Mouse (Mus musculus): ENCODE measurements around the gene Cgnl1. TPM values are rescaled to one million over a fixed set of nuclear protein-coding genes. Genes with fewer than 3 reads are reported as not detected.

The Cgnl1 gene
- polyA plus RNA-seq, 1 experiment, result 3.9 TPM

GRCm38 (mm10) chr9:71799598-71799997, 28.2 kb upstream of the Cgnl1 start:
- H3K36me3 ChIP-seq (ENCODE audit: control insufficient read depth, insufficient read depth, low read length), result no peaks in the 10 kb centered on the region
- DNase-seq (ENCODE audit: low read depth in 1 of 2, low spot score in 2 of 2), result no peak
- TF ChIP-seq CTCF (IDR thresholded peaks at IDR 0.05; ENCODE audit: extremely low read depth, insufficient read depth, insufficient read length, insufficient replicate concordance) (no peak), POLR2A (IDR thresholded peaks at IDR 0.05; ENCODE audit: low read depth, low read length) (no peak)
- H3K4me3 ChIP-seq (ENCODE audit: extremely low read depth, insufficient read depth, insufficient read length), result no peak overlapping the region
- H3K4me1 ChIP-seq (ENCODE audit: control insufficient read depth, insufficient read depth, insufficient read length), result no peaks in the 10 kb centered on the region
- H3K27me3 ChIP-seq (ENCODE audit: control insufficient read depth, insufficient read depth, low read length), result no peaks in the 10 kb centered on the region
- 87% methylated on average over 5 of the region's 5 CpGs for WGBS
- H3K27ac ChIP-seq (ENCODE audit: insufficient read depth, low read length), result no peak overlapping the region

GRCm38 (mm10) chr9:71798176-71798575, 26.8 kb upstream of the Cgnl1 start:
- H3K4me1 ChIP-seq (ENCODE audit: control insufficient read depth, insufficient read depth, insufficient read length), result no peaks in the 10 kb centered on the region
- H3K36me3 ChIP-seq (ENCODE audit: control insufficient read depth, insufficient read depth, low read length), result no peaks in the 10 kb centered on the region
- H3K27me3 ChIP-seq (ENCODE audit: control insufficient read depth, insufficient read depth, low read length), result no peaks in the 10 kb centered on the region
- WGBS, result 83% methylated on average over 5 of the region's 5 CpGs
- no peak for TF ChIP-seq POLR2A (IDR thresholded peaks at IDR 0.05; ENCODE audit: low read depth, low read length)
- no peak for TF ChIP-seq CTCF (IDR thresholded peaks at IDR 0.05; ENCODE audit: extremely low read depth, insufficient read depth, insufficient read length, insufficient replicate concordance)
- no peak overlapping the region for H3K4me3 ChIP-seq (ENCODE audit: extremely low read depth, insufficient read depth, insufficient read length)
- no peak overlapping the region for H3K27ac ChIP-seq (ENCODE audit: insufficient read depth, low read length)
- no peak for DNase-seq (ENCODE audit: low read depth in 1 of 2, low spot score in 2 of 2)

- Histone ChIP-seq H3K4me3 (ENCODE audit: extremely low read depth, insufficient read depth, insufficient read length) (no peak overlapping the region), H3K27ac (ENCODE audit: insufficient read depth, low read length) (no peak overlapping the region), H3K27me3 (ENCODE audit: control insufficient read depth, insufficient read depth, low read length) (no peaks in the 10 kb centered on the region), H3K36me3 (ENCODE audit: control insufficient read depth, insufficient read depth, low read length) (no peaks in the 10 kb centered on the region), H3K4me1 (ENCODE audit: control insufficient read depth, insufficient read depth, insufficient read length) (no peaks in the 10 kb centered on the region)
- 92% methylated on average over 3 of the region's 3 CpGs for whole genome bisulfite sequencing
- no peak for DNase-seq (ENCODE audit: low read depth in 1 of 2, low spot score in 2 of 2)
- TF ChIP-seq CTCF (IDR thresholded peaks at IDR 0.05; ENCODE audit: extremely low read depth, insufficient read depth, insufficient read length, insufficient replicate concordance) (no peak), POLR2A (IDR thresholded peaks at IDR 0.05; ENCODE audit: low read depth, low read length) (no peak)
These were observed 6.0 kb upstream of the Cgnl1 start for GRCm38 (mm10) chr9:71777404-71777803.

GRCm38 (mm10) chr9:71776337-71776736, 4.9 kb upstream of the Cgnl1 start:
- Histone ChIP-seq H3K4me1 (ENCODE audit: control insufficient read depth, insufficient read depth, insufficient read length) (no peaks in the 10 kb centered on the region; the same call in 1 of the 2 replicates), H3K27me3 (ENCODE audit: control insufficient read depth, insufficient read depth, low read length) (peaks cover 3% of the 10 kb centered on the region; the same call in 1 of the 2 replicates), H3K27ac (ENCODE audit: insufficient read depth, low read length) (no peak overlapping the region), H3K36me3 (ENCODE audit: control insufficient read depth, insufficient read depth, low read length) (no peaks in the 10 kb centered on the region), H3K4me3 (ENCODE audit: extremely low read depth, insufficient read depth, insufficient read length) (no peak overlapping the region)
- TF ChIP-seq POLR2A (IDR thresholded peaks at IDR 0.05; ENCODE audit: low read depth, low read length) (no peak), CTCF (IDR thresholded peaks at IDR 0.05; ENCODE audit: extremely low read depth, insufficient read depth, insufficient read length, insufficient replicate concordance) (no peak)
- DNase-seq (ENCODE audit: low read depth in 1 of 2, low spot score in 2 of 2), result no peak
- 71% methylated on average over 3 of the region's 3 CpGs for WGBS

- Histone ChIP-seq H3K36me3 (ENCODE audit: control insufficient read depth, insufficient read depth, low read length) (no peaks in the 10 kb centered on the region), H3K27ac (ENCODE audit: insufficient read depth, low read length) (no peak overlapping the region), H3K4me1 (ENCODE audit: control insufficient read depth, insufficient read depth, insufficient read length) (peaks cover 4% of the 10 kb centered on the region), H3K4me3 (ENCODE audit: extremely low read depth, insufficient read depth, insufficient read length) (no peak overlapping the region), H3K27me3 (ENCODE audit: control insufficient read depth, insufficient read depth, low read length) (peaks cover 8% of the 10 kb centered on the region)
- DNase-seq (ENCODE audit: low read depth in 1 of 2, low spot score in 2 of 2), result peak in 1 of 2 experiments; percentile 26
- 5% methylated on average over 9 of the region's 9 CpGs for WGBS
- TF ChIP-seq CTCF (IDR thresholded peaks at IDR 0.05; ENCODE audit: extremely low read depth, insufficient read depth, insufficient read length, insufficient replicate concordance), result no peak
- no peak for TF ChIP-seq POLR2A (IDR thresholded peaks at IDR 0.05; ENCODE audit: low read depth, low read length)
These were observed 2.2 kb upstream of the Cgnl1 start for GRCm38 (mm10) chr9:71773563-71773962.

- H3K27ac ChIP-seq (ENCODE audit: insufficient read depth, low read length), result no peak overlapping the region
- H3K4me3 ChIP-seq (ENCODE audit: extremely low read depth, insufficient read depth, insufficient read length), result no peak overlapping the region
- H3K27me3 ChIP-seq (ENCODE audit: control insufficient read depth, insufficient read depth, low read length), result peaks cover 8% of the 10 kb centered on the region
- peaks cover 4% of the 10 kb centered on the region for H3K4me1 ChIP-seq (ENCODE audit: control insufficient read depth, insufficient read depth, insufficient read length)
- DNase-seq (ENCODE audit: low read depth in 1 of 2, low spot score in 2 of 2), result peak; percentile 19 to 38
- 72% methylated on average over 5 of the region's 5 CpGs for WGBS
- peak; percentile 32; the same call in 1 of the 2 replicates for TF ChIP-seq CTCF (IDR thresholded peaks at IDR 0.05; ENCODE audit: extremely low read depth, insufficient read depth, insufficient read length, insufficient replicate concordance)
- TF ChIP-seq POLR2A (IDR thresholded peaks at IDR 0.05; ENCODE audit: low read depth, low read length), result no peak
- H3K36me3 ChIP-seq (ENCODE audit: control insufficient read depth, insufficient read depth, low read length), result no peaks in the 10 kb centered on the region
These were observed 936 bp upstream of the Cgnl1 start for GRCm38 (mm10) chr9:71772338-71772737.

- Histone ChIP-seq H3K4me1 (ENCODE audit: control insufficient read depth, insufficient read depth, insufficient read length) (peaks cover 4% of the 10 kb centered on the region), H3K36me3 (ENCODE audit: control insufficient read depth, insufficient read depth, low read length) (no peaks in the 10 kb centered on the region), H3K27me3 (ENCODE audit: control insufficient read depth, insufficient read depth, low read length) (peaks cover 8% of the 10 kb centered on the region), H3K27ac (ENCODE audit: insufficient read depth, low read length) (no peak overlapping the region), H3K4me3 (ENCODE audit: extremely low read depth, insufficient read depth, insufficient read length) (no peak overlapping the region; the same call in 1 of the 2 replicates)
- DNase-seq (ENCODE audit: low read depth in 1 of 2, low spot score in 2 of 2), result no peak
- WGBS, result 9% methylated on average over 10 of the region's 10 CpGs
- TF ChIP-seq CTCF (IDR thresholded peaks at IDR 0.05; ENCODE audit: extremely low read depth, insufficient read depth, insufficient read length, insufficient replicate concordance), result no peak
- TF ChIP-seq POLR2A (IDR thresholded peaks at IDR 0.05; ENCODE audit: low read depth, low read length), result no peak
These were observed 918 bp downstream of the Cgnl1 start for GRCm38 (mm10) chr9:71770484-71770883.

Measured in spleen, adult 2 months (tissue).